Mouse (Mus musculus) hindbrain, embryonic 13.5 days (tissue): ENCODE results near the gene Cers5. TPM values are rescaled to one million over a fixed set of nuclear protein-coding genes. Genes with fewer than 3 reads are reported as not detected.
"Not testable (repeated sequence)": the region's sequence is repeated elsewhere in the genome, so short reads cannot be mapped to it uniquely, and the experiment has no call there.

Experiments
- ATAC-seq: fragments of 200-750 bp; cut with Nextera tagmentation; 2 replicates; pipeline ENCODE4 v1.8.0; 2017; ENCODE audit warnings: moderate TSS enrichment; ENCODE audit not compliant: low FRiP score
- H3K27ac ChIP-seq: fragments of 300-500 bp; sonication (generic); 2 replicates; pipeline ENCODE4 v1.5.1; 2015; ENCODE audit warnings: inconsistent platforms, mild to moderate bottlenecking, moderate library complexity
- H3K27me3 ChIP-seq: fragments of 300-500 bp; sonication (generic); 2 replicates; pipeline ENCODE4 v1.6.1; 2015; ENCODE audit warnings: mild to moderate bottlenecking, inconsistent platforms
- H3K36me3 ChIP-seq: fragments of 300-500 bp; sonication (generic); 2 replicates; pipeline ENCODE4 v1.6.1; 2015; ENCODE audit warnings: mild to moderate bottlenecking, inconsistent platforms
- H3K4me1 ChIP-seq: fragments of 300-500 bp; sonication (generic); replicated peaks from 2 replicates; pipeline ENCODE4 v1.6.1; 2015; ENCODE audit warnings: inconsistent platforms
- H3K4me2 ChIP-seq: fragments of 300-500 bp; sonication (generic); 2 replicates; pipeline ENCODE4 v1.6.1; 2015; ENCODE audit warnings: inconsistent platforms, mild to moderate bottlenecking, moderate library complexity
- H3K4me3 ChIP-seq: fragments of 300-500 bp; sonication (generic); 2 replicates; pipeline ENCODE4 v1.5.1; 2015; ENCODE audit warnings: mild to moderate bottlenecking, inconsistent platforms
- H3K9ac ChIP-seq: fragments of 300-500 bp; sonication (generic); 2 replicates; pipeline ENCODE4 v1.6.1; 2015; ENCODE audit warnings: mild to moderate bottlenecking, inconsistent platforms
- H3K9me3 ChIP-seq: fragments of 300-500 bp; sonication (generic); 2 replicates; pipeline ENCODE4 v1.6.1; 2016; ENCODE audit warnings: inconsistent platforms
- WGBS: fragments of 180-500 bp; shearing (Covaris S2); methylation state at CpG from one replicate; pipeline ENCODE4 v1.1.7; 2015; 5-methylcytosine and 5-hydroxymethylcytosine counted together
- polyA plus RNA-seq: library from polyadenylated mRNA; unstranded; fragments of >200 nt; fragmentation: Nextera tagmentation; extraction: Ambion mirVana; gene quantifications from 2 replicates; pipeline ENCODE4 v1.2.1, GENCODE M21; 2015

Cers5 gene
- polyA plus RNA-seq, 1 experiment from 2014 or later = 74.3 TPM

DNA sequence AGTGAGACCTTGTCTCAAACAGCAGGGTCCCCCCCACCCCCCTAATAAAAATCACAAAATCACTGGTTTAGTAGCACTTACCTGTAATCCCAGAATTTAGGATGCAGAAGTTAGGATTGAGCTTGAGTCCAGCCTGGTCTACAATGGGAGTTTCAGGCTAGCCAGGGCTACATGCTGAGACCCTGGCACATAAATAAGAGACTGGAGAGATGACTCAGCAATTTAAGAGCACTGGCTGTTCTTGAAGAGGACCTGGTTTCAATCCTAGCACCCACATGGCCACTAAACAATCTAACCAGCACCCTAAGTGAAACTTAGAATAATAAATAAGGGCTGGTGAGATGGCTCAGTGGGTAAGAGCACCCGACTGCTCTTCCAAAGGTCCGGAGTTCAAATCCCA, 41.5 kb downstream of the Cers5 start:
- Histone ChIP-seq H3K36me3 (peaks cover 66% of the 10 kb centered on the region), H3K27me3 (no peaks in the 10 kb centered on the region), H3K4me3 (no peak overlapping the region), H3K4me1 (peaks cover 9% of the 10 kb centered on the region), H3K9ac (no peak overlapping the region), H3K27ac (no peak overlapping the region), H3K9me3 (no peaks in the 10 kb centered on the region), H3K4me2 (no peak overlapping the region)
- 100% methylated on average over 2 of the region's 2 CpGs for WGBS
- no peak for ATAC-seq

DNA sequence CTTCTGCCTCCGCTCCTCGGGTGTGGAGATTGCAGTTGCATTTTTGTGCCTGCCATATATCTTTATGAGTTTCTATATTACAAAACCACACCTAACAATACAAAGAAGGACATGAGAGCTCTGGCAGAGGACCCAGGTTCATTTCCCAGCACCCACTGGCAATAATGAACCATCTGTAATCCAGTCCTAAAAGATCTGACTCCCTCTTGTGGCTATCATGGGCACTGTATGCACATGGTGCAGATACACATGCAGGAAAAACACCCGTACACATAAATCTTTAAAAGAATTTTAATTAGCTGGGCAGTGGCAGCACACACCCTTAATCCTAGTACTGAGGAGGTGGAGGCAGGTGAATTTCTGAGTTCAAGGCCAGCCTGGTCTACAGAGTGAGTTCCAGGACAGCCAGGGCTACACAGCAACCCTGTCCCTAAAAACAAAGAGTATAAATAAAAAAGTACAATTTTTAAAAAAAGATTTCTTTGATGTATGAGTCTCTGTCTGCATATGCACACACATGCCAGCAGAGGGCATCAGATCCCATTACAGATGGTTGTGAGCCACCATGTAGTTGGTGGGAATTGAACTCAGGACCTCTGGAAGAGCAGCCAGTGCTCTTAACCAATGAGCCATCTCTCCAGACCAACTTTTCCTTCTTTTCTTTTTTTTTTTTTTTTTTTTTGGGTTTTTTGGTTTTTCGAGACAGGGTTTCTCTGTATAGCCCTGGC, 43.5 kb downstream of the Cers5 start:
- Histone ChIP-seq H3K4me1 (peaks cover 21% of the 10 kb centered on the region), H3K36me3 (peaks cover 48% of the 10 kb centered on the region), H3K27ac (no peak overlapping the region), H3K27me3 (no peaks in the 10 kb centered on the region), H3K4me2 (no peak overlapping the region), H3K9ac (no peak overlapping the region), H3K4me3 (no peak overlapping the region), H3K9me3 (no peaks in the 10 kb centered on the region)
- WGBS = 97% methylated on average over 4 of the region's 4 CpGs
- no peak for ATAC-seq

DNA sequence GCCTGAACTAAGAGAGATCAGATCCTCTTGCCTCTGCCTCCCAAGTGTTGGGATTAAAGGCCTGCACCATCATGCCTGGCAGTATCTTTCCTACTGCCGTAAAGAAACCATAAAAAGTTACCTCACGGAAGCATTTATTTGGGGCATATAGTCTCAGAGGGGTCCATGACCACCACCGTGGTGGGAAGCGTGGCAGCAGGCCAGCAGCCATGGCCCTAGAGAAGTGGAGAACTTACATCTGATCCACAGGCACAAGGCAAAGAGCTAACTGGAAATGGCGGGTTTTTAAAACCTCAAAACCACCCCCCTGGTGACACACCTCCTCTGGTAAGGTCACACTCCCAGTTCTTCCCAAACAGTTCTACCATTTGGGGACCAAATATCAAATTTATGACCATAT, 44.5 kb downstream of the Cers5 start:
- peaks cover 46% of the 10 kb centered on the region for H3K36me3 ChIP-seq
- 98% methylated on average over 5 of the region's 5 CpGs for WGBS
- peaks cover 31% of the 10 kb centered on the region for H3K4me1 ChIP-seq
- H3K4me3 ChIP-seq = no peak overlapping the region
- no peak for ATAC-seq
- H3K9ac ChIP-seq = no peak overlapping the region
- no peaks in the 10 kb centered on the region for H3K9me3 ChIP-seq
- H3K27ac ChIP-seq = no peak overlapping the region
- H3K27me3 ChIP-seq = no peaks in the 10 kb centered on the region
- no peak overlapping the region for H3K4me2 ChIP-seq

DNA sequence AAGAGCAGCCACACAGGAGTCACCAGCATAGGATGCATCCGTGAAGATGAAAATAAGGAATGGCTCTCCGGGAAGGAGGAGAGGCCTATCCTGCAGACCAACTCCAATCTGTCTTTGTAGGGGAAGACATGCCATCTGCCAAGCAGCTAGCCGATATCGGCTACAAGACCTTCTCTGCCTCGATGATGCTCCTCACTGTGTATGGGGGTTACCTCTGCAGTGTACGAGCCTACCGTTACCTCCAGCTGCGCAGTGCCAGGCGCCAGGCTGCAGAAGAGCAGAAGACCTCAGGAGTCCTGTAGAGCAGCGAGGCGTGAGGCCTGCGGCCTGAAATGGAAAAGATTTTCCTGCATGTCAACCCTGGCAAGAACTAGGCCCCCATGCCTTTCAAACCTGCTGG, 45.2 kb downstream of the Cers5 start:
- ATAC-seq = no peak
- WGBS = 97% methylated on average over 12 of the region's 12 CpGs
- no peaks in the 10 kb centered on the region for H3K9me3 ChIP-seq
- H3K36me3 ChIP-seq = peaks cover 47% of the 10 kb centered on the region
- H3K4me2 ChIP-seq = no peak overlapping the region
- peaks cover 36% of the 10 kb centered on the region for H3K4me1 ChIP-seq
- no peak overlapping the region for H3K27ac ChIP-seq
- no peaks in the 10 kb centered on the region for H3K27me3 ChIP-seq
- H3K9ac ChIP-seq = no peak overlapping the region
- H3K4me3 ChIP-seq = no peak overlapping the region

DNA sequence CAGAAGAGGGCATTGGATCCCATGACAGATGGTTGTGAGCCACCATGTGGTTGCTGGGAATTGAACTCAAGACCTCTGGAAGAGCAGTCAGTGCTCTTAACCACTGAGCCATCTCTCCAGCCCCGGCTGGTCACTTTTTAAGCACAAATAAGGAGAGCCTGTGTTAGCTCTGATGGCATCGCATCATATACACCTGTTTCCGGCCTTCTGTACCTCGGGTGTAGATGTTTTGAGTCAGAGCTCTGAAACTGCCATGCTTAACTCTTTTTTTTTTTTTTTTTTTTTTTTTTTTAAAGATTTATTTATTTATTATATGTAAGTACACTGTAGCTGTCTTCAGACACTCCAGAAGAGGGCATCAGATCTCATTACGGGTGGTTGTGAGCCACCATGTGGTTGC, 45.6 kb downstream of the Cers5 start:
- not testable (repeated sequence) for H3K4me2 ChIP-seq
- 91% methylated on average over 4 of the region's 5 CpGs for WGBS

DNA sequence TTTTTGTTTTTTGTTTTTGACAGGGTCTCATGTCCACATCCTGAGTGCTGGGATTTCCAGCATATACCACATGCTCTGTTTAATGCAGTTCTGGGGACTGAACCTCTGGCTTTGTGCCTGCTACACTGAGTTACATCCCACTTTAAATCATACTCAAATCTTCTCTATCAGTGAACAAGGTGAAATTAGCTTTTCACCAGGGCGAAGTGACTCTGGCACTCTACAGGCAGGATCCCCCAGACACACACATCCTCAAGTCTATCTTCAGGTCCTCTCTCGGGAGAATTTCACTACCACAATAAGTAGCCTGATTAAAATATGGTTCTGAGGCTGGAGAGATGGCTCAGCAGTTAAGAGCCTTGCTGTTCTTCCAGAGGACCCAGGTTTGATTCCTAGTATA, 46.1 kb downstream of the Cers5 start:
- Histone ChIP-seq H3K9me3 (no peaks in the 10 kb centered on the region), H3K4me3 (peak overlapping the region; percentile 97), H3K36me3 (peaks cover 54% of the 10 kb centered on the region), H3K4me2 (peak overlapping the region; percentile 81), H3K27ac (no peak overlapping the region), H3K4me1 (peaks cover 36% of the 10 kb centered on the region), H3K9ac (peak overlapping the region; percentile 96), H3K27me3 (no peaks in the 10 kb centered on the region)
- 81% methylated on average over 2 of the region's 2 CpGs for WGBS
- no peak for ATAC-seq

More for the DNA sequence above, 45.6 kb downstream of the Cers5 start:
- not testable (repeated sequence) for H3K4me3 ChIP-seq, H3K9me3 ChIP-seq, H3K27me3 ChIP-seq, H3K27ac ChIP-seq, ATAC-seq, H3K9ac ChIP-seq
- peaks cover 51% of the 10 kb centered on the region for H3K36me3 ChIP-seq
- H3K4me1 ChIP-seq = peaks cover 36% of the 10 kb centered on the region

DNA sequence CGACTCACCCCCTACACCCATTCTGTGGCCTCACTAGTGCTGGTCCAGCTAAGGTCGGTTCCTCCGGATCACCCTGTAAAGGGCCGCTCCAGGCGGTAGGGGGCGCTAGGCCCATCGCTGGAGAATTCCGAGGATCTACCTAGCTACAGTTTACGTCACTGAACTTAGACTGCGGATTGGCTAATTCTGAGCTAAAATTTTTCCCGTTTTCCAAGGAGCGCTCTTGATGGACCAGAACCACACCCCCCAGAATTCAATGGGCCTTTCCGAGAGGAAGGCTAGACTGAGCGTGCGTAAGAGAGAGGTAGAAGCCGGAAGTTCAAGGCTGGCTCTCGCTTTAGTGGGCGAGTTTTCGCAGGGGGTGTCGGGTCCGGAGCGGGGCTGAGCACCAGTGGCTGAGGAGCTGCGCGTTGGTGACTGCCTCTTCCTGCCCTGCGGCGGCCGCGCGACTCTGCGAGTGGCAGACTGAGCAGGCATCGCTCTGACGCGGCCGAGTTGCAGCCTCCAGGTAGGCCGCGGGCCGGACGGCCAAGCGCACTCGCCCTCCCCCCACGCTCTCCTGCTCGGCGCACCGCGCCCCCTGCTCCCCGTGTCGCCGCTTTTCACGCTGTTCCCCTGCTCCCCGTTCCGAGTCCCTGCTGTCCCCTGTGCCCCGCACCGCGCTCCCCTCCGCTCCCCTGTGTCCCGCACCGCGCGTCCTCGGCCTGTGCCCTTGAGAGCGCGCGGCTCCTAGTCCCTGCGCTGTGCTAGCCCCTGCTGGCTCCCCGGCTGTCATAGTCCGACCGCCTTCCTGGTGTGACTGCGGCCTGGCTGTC, 47.1 kb downstream of the Cers5 start, which contains the start of gene Cox14:
Gene Cox14 (plus strand): TSS at position 278 of the 815 bp plus-strand sequence.
- ATAC-seq = peak; percentile 95
- peaks cover 60% of the 10 kb centered on the region for H3K36me3 ChIP-seq
- H3K9ac ChIP-seq = peak within 1 kb of the TSS; percentile 96
- peak within 1 kb of the TSS; percentile 97 for H3K4me3 ChIP-seq
- no peaks in the 10 kb centered on the region for H3K27me3 ChIP-seq
- H3K4me2 ChIP-seq = peak within 1 kb of the TSS; percentile 81
- peak within 1 kb of the TSS; percentile 94 for H3K27ac ChIP-seq
- peaks cover 36% of the 10 kb centered on the region for H3K4me1 ChIP-seq
- H3K9me3 ChIP-seq = no peaks in the 10 kb centered on the region
- WGBS = under 1% methylated on average over 60 of the region's 68 CpGs

DNA sequence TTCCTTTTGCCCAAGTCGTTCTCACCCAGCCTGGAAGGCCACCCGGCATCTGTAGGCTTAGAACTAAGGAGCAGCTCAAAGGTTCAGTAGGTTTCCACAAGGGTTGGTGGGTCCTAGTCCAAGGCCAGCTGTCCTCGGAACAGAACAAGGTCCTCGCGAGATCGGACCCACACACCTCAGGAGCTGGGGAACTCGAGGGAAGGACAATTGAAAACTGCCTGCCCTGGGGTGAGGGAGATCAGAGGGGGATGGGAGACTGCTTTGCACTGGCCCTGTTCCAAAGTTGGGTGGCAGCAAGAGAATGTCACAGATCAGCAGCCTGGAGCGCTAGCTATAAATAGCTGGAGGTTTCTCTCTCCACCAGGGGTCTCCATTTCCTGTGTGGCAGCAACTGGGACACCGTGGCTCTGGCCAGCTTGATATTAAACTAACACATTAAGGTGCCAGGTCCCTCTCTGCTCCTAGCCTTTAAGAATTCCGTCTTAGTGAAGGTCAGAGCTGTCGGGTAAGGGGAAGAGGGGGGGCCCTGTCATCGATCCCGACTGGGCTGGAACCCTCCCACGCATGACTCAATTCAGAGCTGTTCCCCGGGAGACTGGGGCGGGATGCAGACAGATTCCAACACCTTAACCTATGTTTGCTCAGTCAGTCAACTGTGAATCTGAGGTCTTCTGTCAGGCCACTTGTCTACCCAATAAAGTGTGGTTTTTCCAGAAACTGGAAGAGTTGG, 48.2 kb downstream of the Cers5 start:
- Histone ChIP-seq H3K9ac (peak overlapping the region; percentile 62), H3K4me2 (peak overlapping the region; percentile 59), H3K36me3 (peaks cover 61% of the 10 kb centered on the region), H3K27me3 (no peaks in the 10 kb centered on the region), H3K4me1 (peaks cover 36% of the 10 kb centered on the region), H3K9me3 (no peaks in the 10 kb centered on the region), H3K4me3 (peak overlapping the region; percentile 97), H3K27ac (peak overlapping the region; percentile 82)
- WGBS = 11% methylated on average over 16 of the region's 16 CpGs
- ATAC-seq = peak; percentile 22

DNA sequence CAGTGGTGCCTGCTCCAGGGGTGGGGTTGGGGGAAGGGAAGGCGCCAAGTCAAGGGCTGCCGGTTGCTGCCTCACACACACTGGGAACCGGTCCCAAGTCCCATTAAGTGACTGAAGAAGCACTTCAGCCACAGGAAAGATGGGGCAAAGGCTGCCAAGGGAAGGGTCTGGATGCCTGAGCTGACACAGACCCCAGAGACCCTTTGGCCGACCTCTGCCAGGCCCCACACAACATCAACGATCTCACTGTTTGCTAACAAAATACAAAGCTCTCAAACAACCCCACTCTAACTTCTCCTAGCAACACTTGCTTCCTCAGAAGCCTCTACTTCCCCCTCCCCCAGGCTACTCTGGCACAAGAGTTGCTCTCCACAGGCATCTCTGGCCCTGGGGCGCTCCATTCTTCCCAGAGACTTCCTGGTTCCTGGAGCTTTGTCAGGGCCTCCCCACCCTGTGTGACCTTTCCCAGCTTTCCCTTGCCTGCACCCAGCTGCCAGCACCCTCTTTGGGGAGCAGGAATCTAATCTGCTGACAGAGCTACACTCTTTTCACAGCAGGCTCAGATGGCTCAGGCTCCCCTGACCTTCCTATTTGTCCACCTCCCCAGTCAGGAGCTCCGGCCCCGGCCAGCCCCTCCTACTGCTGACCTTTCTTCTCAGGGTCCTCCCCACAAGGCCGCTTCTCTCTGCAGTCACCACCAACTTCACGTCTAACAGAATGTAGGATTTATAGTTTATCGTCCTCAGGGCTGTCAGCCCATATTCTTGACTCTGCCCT, 49.0 kb downstream of the Cers5 start:
- ATAC-seq = no peak
- H3K27ac ChIP-seq = peak overlapping the region; percentile 82
- H3K9ac ChIP-seq = peak overlapping the region; percentile 49
- peaks cover 58% of the 10 kb centered on the region for H3K36me3 ChIP-seq
- no peaks in the 10 kb centered on the region for H3K27me3 ChIP-seq
- WGBS = 13% methylated on average over 11 of the region's 11 CpGs
- H3K4me1 ChIP-seq = peaks cover 36% of the 10 kb centered on the region
- peak overlapping the region; percentile 97; the same call in 1 of the 2 replicates for H3K4me3 ChIP-seq
- 0 out of 2 replicates have a peak overlapping the region, but pooled peaks have one; percentile 17 for H3K4me2 ChIP-seq
- no peaks in the 10 kb centered on the region for H3K9me3 ChIP-seq

DNA sequence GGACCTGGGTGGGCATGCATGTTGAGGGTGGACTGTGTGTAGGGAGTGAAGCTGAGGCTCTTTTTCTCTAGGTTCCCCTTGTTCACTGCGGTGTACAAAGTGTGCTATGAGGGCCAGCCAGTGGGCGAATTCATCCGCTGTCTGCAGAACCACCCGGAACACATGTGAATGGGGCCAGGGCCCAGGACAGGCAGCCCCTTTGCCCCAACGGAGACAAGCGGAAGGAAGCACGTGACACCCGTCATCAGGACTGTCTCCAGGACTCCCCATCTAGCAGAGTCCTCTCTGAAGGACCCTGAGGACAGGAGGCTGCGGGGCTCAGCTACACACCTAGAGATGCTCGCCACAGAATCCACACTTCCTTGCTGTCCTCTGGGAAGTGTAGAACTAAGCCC, 49.6 kb downstream of the Cers5 start:
- no peak overlapping the region for H3K4me3 ChIP-seq
- no peak overlapping the region for H3K4me2 ChIP-seq
- no peaks in the 10 kb centered on the region for H3K27me3 ChIP-seq
- H3K27ac ChIP-seq = peak overlapping the region; percentile 82
- H3K9me3 ChIP-seq = no peaks in the 10 kb centered on the region
- H3K36me3 ChIP-seq = peaks cover 58% of the 10 kb centered on the region
- peaks cover 40% of the 10 kb centered on the region for H3K4me1 ChIP-seq
- H3K9ac ChIP-seq = 0 out of 2 replicates have a peak overlapping the region, but pooled peaks have one; percentile 35
- 49% methylated on average over 10 of the region's 10 CpGs for WGBS
- ATAC-seq = no peak

DNA sequence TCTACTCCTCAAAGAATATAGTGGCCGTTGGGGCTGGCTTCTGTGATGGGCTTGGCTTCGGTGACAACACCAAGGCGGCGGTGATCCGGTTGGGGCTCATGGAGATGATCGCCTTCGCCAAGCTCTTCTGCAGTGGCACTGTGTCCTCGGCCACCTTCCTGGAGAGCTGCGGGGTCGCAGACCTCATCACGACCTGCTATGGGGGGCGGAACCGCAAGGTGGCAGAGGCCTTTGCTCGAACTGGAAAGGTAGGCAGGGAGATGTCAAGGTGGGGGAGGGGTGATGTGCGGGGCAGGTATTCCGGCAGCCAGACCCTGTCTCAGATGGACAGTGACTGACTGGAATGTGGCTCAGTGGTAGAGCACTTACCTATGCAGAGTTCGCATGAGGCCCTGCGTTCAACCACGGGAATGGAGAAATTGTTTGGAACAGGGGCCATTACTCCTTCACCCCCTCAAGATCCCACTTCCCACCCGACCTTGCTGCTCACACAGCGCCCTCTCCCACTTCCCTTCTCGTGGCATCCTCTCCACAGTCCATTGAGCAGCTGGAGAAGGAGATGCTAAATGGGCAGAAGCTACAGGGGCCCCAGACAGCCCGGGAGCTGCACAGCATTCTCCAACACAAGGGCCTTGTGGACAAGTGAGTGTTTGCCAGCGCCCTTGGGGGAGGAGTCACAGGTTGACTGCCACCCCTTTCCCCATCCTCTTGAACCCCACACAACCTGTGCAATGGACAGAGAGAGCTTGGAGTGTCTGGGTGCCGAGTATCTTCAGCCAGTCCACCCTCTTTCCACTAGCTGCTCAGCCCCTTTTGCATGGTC, 50.6 kb downstream of the Cers5 start:
- peaks cover 50% of the 10 kb centered on the region for H3K36me3 ChIP-seq
- 85% methylated on average over 25 of the region's 25 CpGs for WGBS
- no peak overlapping the region for H3K9ac ChIP-seq
- H3K27me3 ChIP-seq = no peaks in the 10 kb centered on the region
- no peak overlapping the region for H3K27ac ChIP-seq
- no peak for ATAC-seq
- H3K4me1 ChIP-seq = peaks cover 49% of the 10 kb centered on the region
- no peaks in the 10 kb centered on the region for H3K9me3 ChIP-seq
- no peak overlapping the region for H3K4me2 ChIP-seq
- H3K4me3 ChIP-seq = no peak overlapping the region
